Mouse (Mus musculus) midbrain, embryonic 11.5 days (tissue): ENCODE measurements around the gene Triml2. TPM values are rescaled to one million over a fixed set of nuclear protein-coding genes. Genes with fewer than 3 reads are reported as not detected.

Source experiments
- ATAC-seq: fragments of 200-750 bp; cut with Nextera tagmentation; 2 replicates; pipeline ENCODE4 v1.8.0; 2017; ENCODE audit warnings: moderate TSS enrichment, moderate library complexity; ENCODE audit not compliant: low FRiP score
- DNase-seq: peaks from one replicate; pipeline ENCODE4 v3.0.0; 2015; ENCODE audit warnings: low spot score; ENCODE audit errors: missing footprints
- H3K27ac ChIP-seq: fragments of 300-500 bp; sonication (generic); 2 replicates; pipeline ENCODE4 v1.5.1; 2014; ENCODE audit warnings: low read depth, low read length
- H3K27me3 ChIP-seq: fragments of 300-500 bp; sonication (generic); 2 replicates; pipeline ENCODE4 v1.6.1; 2014; ENCODE audit warnings: mild to moderate bottlenecking, low read length, moderate library complexity, mixed read lengths; ENCODE audit not compliant: control insufficient read depth, insufficient read depth
- H3K36me3 ChIP-seq: fragments of 300-500 bp; sonication (generic); 2 replicates; pipeline ENCODE4 v1.6.1; 2014; ENCODE audit warnings: mild to moderate bottlenecking, low read length, moderate library complexity, mixed read lengths; ENCODE audit not compliant: control insufficient read depth, insufficient read depth
- H3K4me1 ChIP-seq: fragments of 300-500 bp; sonication (generic); 2 replicates; pipeline ENCODE4 v1.6.1; 2014; ENCODE audit warnings: low read length; ENCODE audit not compliant: control insufficient read depth, insufficient read depth
- H3K4me2 ChIP-seq: fragments of 300-500 bp; sonication (generic); 2 replicates; pipeline ENCODE4 v1.6.1; 2014; ENCODE audit warnings: mild to moderate bottlenecking, moderate library complexity
- H3K4me3 ChIP-seq: fragments of 300-500 bp; sonication (generic); 2 replicates; pipeline ENCODE4 v1.5.1; 2014; ENCODE audit warnings: low read depth, low read length
- H3K9ac ChIP-seq: fragments of 300-500 bp; sonication (generic); 2 replicates; pipeline ENCODE4 v1.6.1; 2014; ENCODE audit warnings: low read length
- H3K9me3 ChIP-seq: fragments of 300-500 bp; sonication (generic); 2 replicates; pipeline ENCODE4 v1.6.1; 2016; ENCODE audit warnings: low read length; ENCODE audit not compliant: control insufficient read depth
- WGBS: fragments of 180-500 bp; shearing (Covaris S2); extraction: QIAGEN DNeasy Blood & Tissue Kit; methylation state at CpG from one replicate; pipeline ENCODE4 v1.1.7; 2014; 5-methylcytosine and 5-hydroxymethylcytosine counted together
- polyA plus RNA-seq: library from polyadenylated mRNA; unstranded; fragments of >200 nt; fragmentation: Nextera tagmentation; extraction: Ambion mirVana; gene quantifications from 2 replicates; pipeline ENCODE4 v1.2.1, GENCODE M21; 2014

Triml2 gene
- polyA plus RNA-seq, 1 experiment from 2014 or later = not detected

DNA sequence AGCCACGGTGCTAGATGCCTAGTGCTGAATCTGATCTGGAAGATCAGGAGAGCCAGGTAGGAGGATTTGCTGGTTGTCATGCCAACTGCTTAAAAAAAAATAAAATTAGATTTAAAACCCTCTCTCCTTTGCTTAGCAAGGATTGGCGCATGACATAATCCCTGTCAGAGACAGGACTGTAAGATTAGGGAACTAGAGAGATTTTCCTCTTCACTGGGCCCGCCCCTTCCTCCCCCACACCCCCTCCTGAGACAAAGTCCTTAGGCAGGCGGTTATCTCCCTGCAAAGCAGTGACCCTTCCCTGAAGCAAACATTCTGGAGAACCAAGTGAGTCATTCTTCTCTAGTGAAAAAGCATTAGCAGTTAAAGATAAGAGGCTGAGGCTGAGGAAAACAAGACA, 1.2 kb upstream of the Triml2 start:
- 40% methylated on average over 4 of the region's 4 CpGs for WGBS
- Histone ChIP-seq H3K9me3 (no peaks in the 10 kb centered on the region), H3K4me2 (no peak overlapping the region), H3K27me3 (no peaks in the 10 kb centered on the region), H3K4me1 (no peaks in the 10 kb centered on the region), H3K36me3 (no peaks in the 10 kb centered on the region), H3K4me3 (no peak overlapping the region), H3K27ac (no peak overlapping the region), H3K9ac (no peak overlapping the region)
- ATAC-seq = no peak
- DNase-seq = peak; percentile 77

DNA sequence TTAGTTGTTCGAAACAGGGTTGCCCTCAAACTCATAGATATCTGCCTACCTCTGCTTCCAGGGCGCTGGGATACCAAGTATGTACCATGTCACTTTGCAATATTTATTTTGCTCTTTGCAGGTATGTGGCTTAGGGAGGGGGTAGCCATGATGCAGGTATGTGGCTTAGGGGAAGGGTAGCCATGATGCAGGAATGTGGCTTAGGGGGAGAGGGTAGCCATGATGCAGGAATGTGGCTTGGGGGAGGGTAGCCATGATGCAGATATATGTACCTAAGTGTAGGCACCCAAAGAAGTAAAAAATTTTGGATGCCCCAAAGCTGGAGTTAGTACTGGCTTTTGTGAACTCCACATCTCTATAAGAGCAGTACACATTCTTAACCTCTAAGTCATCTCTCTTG, 1.9 kb downstream of the Triml2 start:
- Histone ChIP-seq H3K4me3 (no peak overlapping the region), H3K36me3 (no peaks in the 10 kb centered on the region), H3K4me1 (no peaks in the 10 kb centered on the region), H3K27ac (no peak overlapping the region), H3K9ac (no peak overlapping the region), H3K27me3 (no peaks in the 10 kb centered on the region), H3K4me2 (no peak overlapping the region), H3K9me3 (no peaks in the 10 kb centered on the region)
- WGBS = 88% methylated on average over 2 of the region's 2 CpGs
- no peak for ATAC-seq
- DNase-seq = no peak

DNA sequence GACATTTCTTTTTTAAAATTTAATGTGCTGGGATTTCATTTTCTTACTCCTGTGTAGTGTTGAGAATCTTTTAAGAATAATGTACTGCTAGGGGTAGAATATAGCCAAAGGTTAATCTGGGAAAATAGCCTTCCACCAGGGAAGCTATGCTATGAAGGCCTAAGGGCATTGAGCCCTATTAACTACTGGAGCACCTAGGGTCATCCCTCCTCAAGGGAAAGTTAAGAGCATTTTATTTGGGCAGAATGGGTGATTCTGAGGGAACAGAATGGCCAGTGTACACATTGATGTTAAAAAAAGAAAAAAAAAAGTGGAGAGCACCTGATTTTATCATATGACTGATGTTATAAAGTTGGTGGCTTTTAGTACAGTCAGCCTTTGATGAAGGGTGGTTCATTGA, 35.2 kb downstream of the Triml2 start:
- no peak for DNase-seq

GRCm38 (mm10) chr8:43243326-43243725, 63.0 kb downstream of the Triml2 start:
- no peak for ATAC-seq
- Histone ChIP-seq H3K4me2 (no peak overlapping the region), H3K4me3 (no peak overlapping the region), H3K9me3 (no peaks in the 10 kb centered on the region), H3K36me3 (no peaks in the 10 kb centered on the region), H3K27ac (no peak overlapping the region), H3K27me3 (no peaks in the 10 kb centered on the region), H3K9ac (no peak overlapping the region), H3K4me1 (no peaks in the 10 kb centered on the region)
- 82% methylated on average over 3 of the region's 3 CpGs for WGBS
- no peak for DNase-seq

More for the DNA sequence above, 35.2 kb downstream of the Triml2 start:
- Histone ChIP-seq H3K4me2 (no peak overlapping the region), H3K9me3 (no peaks in the 10 kb centered on the region), H3K36me3 (no peaks in the 10 kb centered on the region), H3K4me1 (no peaks in the 10 kb centered on the region), H3K9ac (no peak overlapping the region), H3K27me3 (no peaks in the 10 kb centered on the region), H3K27ac (no peak overlapping the region), H3K4me3 (no peak overlapping the region)
- no peak for ATAC-seq

Other genes with a start within 250 kb of the Triml2 start
- not detected in 2 replicates for gene Triml1, start 39.1 kb upstream of the Triml2 start, polyA plus RNA-seq
- gene Zfp42, start 126.4 kb downstream of the Triml2 start, polyA plus RNA-seq = 0.10 and 0.12 TPM in 2 replicates